Mouse (Mus musculus): ENCODE measurements at regions not wholly inside any gene's neighbourhood (a gene's known extent, or its start where the extent isn't known, plus 50 kb on each side); places are given as distances from the start of the nearest gene placed in this dataset.
"Not testable (repeated sequence)": the region's sequence is repeated elsewhere in the genome, so short reads cannot be mapped to it uniquely, and the experiment has no call there.

DNA sequence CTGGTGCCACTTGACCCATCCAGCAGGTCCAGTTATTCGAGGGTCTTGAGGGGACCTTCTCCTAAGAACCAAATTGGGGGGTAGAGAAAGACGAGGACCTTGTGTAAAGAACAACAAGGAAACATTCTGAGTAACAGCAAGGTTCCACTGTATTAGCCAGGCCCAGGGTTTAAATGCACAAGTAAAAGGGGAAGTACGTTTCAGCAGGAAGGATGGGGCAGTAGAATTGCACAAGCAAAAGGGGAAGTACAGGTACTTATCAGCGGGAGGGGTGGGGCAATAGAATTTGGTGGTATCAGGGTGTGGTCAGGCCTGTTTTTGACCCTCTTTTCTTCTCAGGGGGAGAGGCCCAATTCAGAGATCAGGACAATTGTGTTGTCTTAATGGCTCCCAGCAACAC is 182.9 kb upstream of the Vmn1r3 start:
- not testable (repeated sequence) for TF ChIP-seq POLR2A (IDR thresholded peaks at IDR 0.05; ENCODE audit: insufficient read depth, low read length); CTCF (IDR thresholded peaks at IDR 0.05; ENCODE audit: low read depth, low read length)

Data from ES-Bruce4 (cell line).